Mouse (Mus musculus) cortical plate, adult 2 months (tissue): ENCODE results near the gene Atp1b2. TPM values are rescaled to one million over a fixed set of nuclear protein-coding genes. Genes with fewer than 3 reads are reported as not detected.

Experiments
- H3K27ac ChIP-seq: fragments of 200-500 bp; 2 replicates; pipeline ENCODE4 v1.5.1; 2012; ENCODE audit warnings: low read length, control low read depth, inconsistent platforms; ENCODE audit not compliant: insufficient read depth
- H3K4me1 ChIP-seq: fragments of 200-500 bp; 2 replicates; pipeline ENCODE4 v1.6.1; 2011; ENCODE audit warnings: low read length; ENCODE audit not compliant: control insufficient read depth, insufficient read depth
- H3K4me3 ChIP-seq: fragments of 200-500 bp; 2 replicates; pipeline ENCODE4 v1.5.1; 2011; ENCODE audit warnings: mild to moderate bottlenecking, low read length, control low read depth; ENCODE audit not compliant: insufficient read depth
- CTCF ChIP-seq: fragments of 200-500 bp; IDR thresholded peaks from 2 replicates; pipeline ENCODE4 v1.5.1; 2011; ENCODE audit warnings: mild to moderate bottlenecking, control low read depth, low read length; ENCODE audit not compliant: insufficient read depth; ENCODE audit errors: extremely low read depth
- POLR2A ChIP-seq: fragments of 200-500 bp; IDR thresholded peaks from 2 replicates; pipeline ENCODE4 v1.6.1; 2011; ENCODE audit warnings: mild to moderate bottlenecking, low read length, control low read depth; ENCODE audit not compliant: insufficient read depth; ENCODE audit errors: extremely low read depth
- polyA plus RNA-seq: library from polyadenylated mRNA; depleted of rRNA; stranded (reverse); fragments of >200 nt; gene quantifications from 2 replicates; pipeline ENCODE4 v1.2.3, GENCODE M21; 2012; rRNA removed

The Atp1b2 gene
- polyA plus RNA-seq, 1 experiment, result 374 TPM

- H3K27ac ChIP-seq, result no peak overlapping the region
These were observed 54.4 kb downstream of the Atp1b2 start for GRCm38 (mm10) chr11:69551310-69551709.

More at GRCm38 (mm10) chr11:69551310-69551709, 54.4 kb downstream of the Atp1b2 start:
- TF ChIP-seq POLR2A (no peak), CTCF (no peak)
- Histone ChIP-seq H3K4me3 (no peak overlapping the region), H3K4me1 (peaks cover 5% of the 10 kb centered on the region)

Other genes with a start within 250 kb of the Atp1b2 start
- 242 and 274 TPM in 2 replicates for gene Chd3, start 236.5 kb downstream of the Atp1b2 start, polyA plus RNA-seq
- 215 and 222 TPM in 2 replicates for gene Naa38, start 210.5 kb downstream of the Atp1b2 start, polyA plus RNA-seq
- gene Cyb5d1, start 210.3 kb downstream of the Atp1b2 start, polyA plus RNA-seq, result 34.3 and 35.6 TPM in 2 replicates
- gene Tmem88, start 207.7 kb downstream of the Atp1b2 start, polyA plus RNA-seq, result 6.5 and 6.8 TPM in 2 replicates
- 5.0 and 5.3 TPM in 2 replicates for gene Kdm6b, start 192.3 kb downstream of the Atp1b2 start, polyA plus RNA-seq
- gene Dnah2, start 56.8 kb downstream of the Atp1b2 start, polyA plus RNA-seq, result 1.6 and 2.1 TPM in 2 replicates
- gene Efnb3, start 45.7 kb downstream of the Atp1b2 start, polyA plus RNA-seq, result 68.2 and 77.1 TPM in 2 replicates
- gene Wrap53, start 25.7 kb downstream of the Atp1b2 start, polyA plus RNA-seq, result 13.6 and 14.3 TPM in 2 replicates
- gene Trp53, start 25.6 kb downstream of the Atp1b2 start, polyA plus RNA-seq, result 33.9 and 35.1 TPM in 2 replicates
- gene Shbg, start 12.0 kb upstream of the Atp1b2 start, polyA plus RNA-seq, result 0.06 and 0.08 TPM in 2 replicates
- gene Sat2, start 16.1 kb upstream of the Atp1b2 start, polyA plus RNA-seq, result 18.1 and 21.1 TPM in 2 replicates
- gene Fxr2, start 27.0 kb upstream of the Atp1b2 start, polyA plus RNA-seq, result 132 and 158 TPM in 2 replicates
- 0.25 and 0.28 TPM in 2 replicates for gene Sox15, start 49.4 kb upstream of the Atp1b2 start, polyA plus RNA-seq
- gene Mpdu1, start 56.7 kb upstream of the Atp1b2 start, polyA plus RNA-seq, result 89.7 and 92.8 TPM in 2 replicates
- 11.3 and 13.1 TPM in 2 replicates for gene Cd68, start 60.2 kb upstream of the Atp1b2 start, polyA plus RNA-seq
- gene Eif4a1, start 66.5 kb upstream of the Atp1b2 start, polyA plus RNA-seq, result 323 and 335 TPM in 2 replicates
- gene Senp3, start 76.1 kb upstream of the Atp1b2 start, polyA plus RNA-seq, result 120 and 133 TPM in 2 replicates
- 6.1 and 7.5 TPM in 2 replicates for gene Tnfsf13, start 79.8 kb upstream of the Atp1b2 start, polyA plus RNA-seq
- gene Tnfsf12, start 89.9 kb upstream of the Atp1b2 start, polyA plus RNA-seq, result 19.8 and 22.5 TPM in 2 replicates
- gene Tnfsfm13, start 90.2 kb upstream of the Atp1b2 start, polyA plus RNA-seq, result 3.8 and 4.3 TPM in 2 replicates
- gene Polr2a, start 152.7 kb upstream of the Atp1b2 start, polyA plus RNA-seq, result 21.7 and 23.2 TPM in 2 replicates
- gene Slc35g3, start 156.0 kb upstream of the Atp1b2 start, polyA plus RNA-seq, result 0.06 TPM in 1 of 2 replicates, not detected in the other
- 56.7 and 58.2 TPM in 2 replicates for gene Zbtb4, start 160.0 kb upstream of the Atp1b2 start, polyA plus RNA-seq
- gene Chrnb1, start 190.0 kb upstream of the Atp1b2 start, polyA plus RNA-seq, result 1.4 and 2.1 TPM in 2 replicates
- 17.3 and 17.6 TPM in 2 replicates for gene Fgf11, start 195.9 kb upstream of the Atp1b2 start, polyA plus RNA-seq
- 0.06 TPM in 1 of 2 replicates, not detected in the other for gene Tmem102, start 199.7 kb upstream of the Atp1b2 start, polyA plus RNA-seq
- not detected in 2 replicates for gene Gm39566, start 209.4 kb upstream of the Atp1b2 start, polyA plus RNA-seq
- not detected in 2 replicates for gene Spem2, start 212.5 kb upstream of the Atp1b2 start, polyA plus RNA-seq
- 0.10 and 0.15 TPM in 2 replicates for gene Spem1, start 216.2 kb upstream of the Atp1b2 start, polyA plus RNA-seq
- gene Nlgn2, start 231.8 kb upstream of the Atp1b2 start, polyA plus RNA-seq, result 112 and 116 TPM in 2 replicates
- gene Tmem256, start 232.6 kb upstream of the Atp1b2 start, polyA plus RNA-seq, result 234 and 244 TPM in 2 replicates
- gene Plscr3, start 240.4 kb upstream of the Atp1b2 start, polyA plus RNA-seq, result 35.3 and 36.5 TPM in 2 replicates